Mouse (Mus musculus) embryonic fibroblast, embryonic 13.5 days (primary cell): ENCODE measurements around the gene Chst11.

Source experiments
- CTCF ChIP-seq: IDR thresholded peaks from 2 replicates; pipeline ENCODE4 v1.5.1; 2011; ENCODE audit warnings: mild to moderate bottlenecking, control low read depth, low read length, moderate library complexity, borderline replicate concordance; ENCODE audit not compliant: insufficient read depth
- POLR2A ChIP-seq: IDR thresholded peaks from 2 replicates; pipeline ENCODE4 v1.6.1; 2011; ENCODE audit warnings: low read depth, mild to moderate bottlenecking, control low read depth, low read length, moderate library complexity

GRCm38 (mm10) chr10:82964491-82964890 lies 20.8 kb upstream of the Chst11 start:
- TF ChIP-seq POLR2A (no peak), CTCF (no peak)
